Mouse (Mus musculus): ENCODE results near the gene Wdhd1. TPM values are rescaled to one million over a fixed set of nuclear protein-coding genes. Genes with fewer than 3 reads are reported as not detected.

Gene Wdhd1
- total RNA-seq, 2 experiments from 2014 or later = 69.4 to 105 TPM

- ATAC-seq (replicated peaks; ENCODE audit: poor library complexity, severe bottlenecking) = no peak
Measured at GRCm38 (mm10) chr14:47283568-47283967, 6.9 kb upstream of the Wdhd1 start.

- ATAC-seq (replicated peaks; ENCODE audit: poor library complexity, severe bottlenecking) = no peak
Measured at GRCm38 (mm10) chr14:47281535-47281934, 4.9 kb upstream of the Wdhd1 start.

- no peak for ATAC-seq (replicated peaks; ENCODE audit: poor library complexity, severe bottlenecking)
Measured at GRCm38 (mm10) chr14:47279058-47279457, 2.4 kb upstream of the Wdhd1 start.

DNA sequence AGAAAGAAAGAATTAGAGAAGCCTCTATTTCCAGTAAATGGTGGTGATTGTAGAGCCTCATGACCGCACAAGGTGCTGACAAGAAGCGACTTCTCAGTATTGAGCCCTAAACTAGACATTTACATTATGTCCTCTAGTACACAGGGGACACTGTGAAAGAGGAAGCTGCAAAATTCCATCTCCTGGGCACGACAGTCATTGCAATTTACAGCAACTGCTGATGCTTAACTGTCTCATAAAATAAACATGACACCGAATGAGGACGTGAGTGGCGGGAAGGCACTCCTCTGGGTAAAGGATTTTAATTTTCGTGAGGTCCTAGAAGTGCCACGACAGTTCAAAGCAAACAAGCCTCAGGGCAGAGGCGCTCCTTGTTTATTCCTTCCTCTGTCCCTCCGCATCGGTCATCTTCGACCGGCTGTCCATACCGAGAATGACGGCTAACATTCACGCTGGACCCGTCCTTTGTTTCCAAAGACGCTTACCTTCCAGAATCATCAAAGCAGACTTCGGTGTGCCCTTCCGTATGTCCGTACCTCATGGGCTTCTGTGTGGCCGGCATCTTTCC, 537 bp downstream of the Wdhd1 start:
- ATAC-seq (replicated peaks; ENCODE audit: poor library complexity, severe bottlenecking) = peak; percentile 70

DNA sequence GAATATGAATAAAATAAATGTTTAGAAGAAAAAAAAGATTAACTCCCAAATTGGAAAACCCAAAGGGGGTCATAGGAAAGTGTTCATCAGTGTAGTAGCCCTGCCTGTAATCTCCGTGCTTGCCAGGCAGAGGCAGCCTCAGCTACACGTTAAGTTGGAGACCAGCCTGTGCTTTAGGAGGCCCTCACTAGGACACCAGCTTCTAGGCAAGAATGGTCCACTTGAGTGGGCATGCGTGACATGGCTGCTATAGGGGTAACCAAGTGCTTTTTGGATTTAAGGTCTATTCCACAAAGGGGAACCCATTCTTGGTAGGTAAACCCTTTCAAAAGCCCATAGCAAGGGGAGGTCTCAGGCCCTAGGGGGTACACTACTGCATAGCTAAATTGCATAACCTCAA, 1.2 kb downstream of the Wdhd1 start:
- ATAC-seq (replicated peaks; ENCODE audit: poor library complexity, severe bottlenecking) = no peak

- ATAC-seq (replicated peaks; ENCODE audit: poor library complexity, severe bottlenecking) = no peak
Measured at GRCm38 (mm10) chr14:47273751-47274150, 2.9 kb downstream of the Wdhd1 start.

GRCm38 (mm10) chr14:47269706-47270105, 7.0 kb downstream of the Wdhd1 start:
- ATAC-seq (replicated peaks; ENCODE audit: poor library complexity, severe bottlenecking) = no peak

DNA sequence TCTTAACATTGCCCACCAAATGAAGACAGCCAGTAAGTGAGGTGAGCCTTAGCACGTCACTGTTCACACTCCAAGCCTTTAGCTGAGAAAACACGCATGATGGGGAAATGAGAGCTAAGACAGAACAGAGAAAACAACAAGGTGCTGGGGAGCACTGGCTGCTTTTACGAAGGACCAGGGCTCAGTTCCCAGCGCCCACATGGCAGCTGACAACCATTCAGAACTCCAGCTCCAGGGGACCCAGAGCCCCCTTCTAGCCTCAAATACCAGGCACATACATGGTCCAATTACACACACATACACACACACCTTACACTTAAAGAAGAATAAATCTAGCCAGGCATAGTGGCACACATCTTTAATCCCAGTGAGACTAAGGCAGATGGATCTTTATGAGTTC, 7.6 kb downstream of the Wdhd1 start:
- no peak for ATAC-seq (replicated peaks; ENCODE audit: poor library complexity, severe bottlenecking)

GRCm38 (mm10) chr14:47265829-47266228, 10.8 kb downstream of the Wdhd1 start:
- no peak for ATAC-seq (replicated peaks; ENCODE audit: poor library complexity, severe bottlenecking)

DNA sequence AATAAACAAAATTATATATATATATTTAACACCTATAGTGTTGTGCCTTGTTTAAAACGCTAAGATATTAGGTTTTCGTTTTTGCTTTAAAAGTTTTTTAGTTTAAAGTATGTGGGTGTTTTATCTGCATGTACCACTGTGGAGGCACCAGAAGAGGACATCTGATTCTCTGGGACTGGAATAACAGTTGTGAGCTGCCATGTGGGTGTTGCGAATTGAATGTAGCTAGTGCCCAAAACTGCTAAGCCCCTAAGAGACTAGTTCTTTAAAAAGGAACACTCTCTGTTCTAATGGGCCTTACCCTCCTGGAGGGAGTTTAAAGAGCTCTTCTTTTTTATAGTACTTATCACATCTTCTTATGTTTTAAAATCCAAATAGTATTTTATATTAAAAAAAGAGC, 11.8 kb downstream of the Wdhd1 start:
- ATAC-seq (replicated peaks; ENCODE audit: poor library complexity, severe bottlenecking) = no peak

DNA sequence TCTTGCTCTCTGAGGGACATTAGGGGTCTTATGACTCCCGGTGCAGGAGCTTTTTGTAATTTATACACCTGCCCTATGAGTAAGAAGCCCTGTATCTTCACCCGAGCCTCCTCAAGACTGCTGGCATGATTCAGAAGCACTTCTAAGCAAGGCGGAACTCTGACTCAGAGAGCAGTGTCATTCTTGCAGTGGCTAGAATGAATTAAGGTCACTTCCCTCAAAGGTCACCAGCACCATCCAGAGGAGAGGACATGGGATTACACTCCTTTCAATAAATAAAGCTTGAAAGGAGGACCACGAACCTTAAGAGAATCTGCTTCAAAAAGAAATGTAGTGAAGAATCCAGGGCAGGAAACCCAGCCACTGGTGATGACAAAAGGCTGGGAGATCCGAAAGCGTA, 26.8 kb downstream of the Wdhd1 start:
- ATAC-seq (replicated peaks; ENCODE audit: poor library complexity, severe bottlenecking) = no peak

DNA sequence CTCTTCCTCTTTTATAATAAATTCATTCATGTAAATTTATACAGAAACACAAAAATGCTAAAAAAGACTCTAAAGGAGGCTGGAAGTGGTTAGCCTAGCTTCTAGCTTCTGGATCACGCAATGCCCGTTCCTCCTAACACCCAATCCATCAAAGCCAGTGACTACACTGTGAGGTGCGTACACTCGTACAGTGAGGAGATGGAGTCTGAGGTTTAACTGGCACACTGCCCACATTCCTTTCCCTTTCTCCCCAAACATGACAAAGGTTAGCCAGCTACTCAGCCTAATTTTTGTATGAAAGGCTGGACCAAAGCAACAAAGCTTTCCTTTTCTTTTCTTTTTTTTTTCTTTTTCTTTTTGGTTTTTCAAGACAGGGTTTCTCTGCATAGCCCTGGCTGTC, 33.9 kb downstream of the Wdhd1 start:
- ATAC-seq (replicated peaks; ENCODE audit: poor library complexity, severe bottlenecking) = no peak

DNA sequence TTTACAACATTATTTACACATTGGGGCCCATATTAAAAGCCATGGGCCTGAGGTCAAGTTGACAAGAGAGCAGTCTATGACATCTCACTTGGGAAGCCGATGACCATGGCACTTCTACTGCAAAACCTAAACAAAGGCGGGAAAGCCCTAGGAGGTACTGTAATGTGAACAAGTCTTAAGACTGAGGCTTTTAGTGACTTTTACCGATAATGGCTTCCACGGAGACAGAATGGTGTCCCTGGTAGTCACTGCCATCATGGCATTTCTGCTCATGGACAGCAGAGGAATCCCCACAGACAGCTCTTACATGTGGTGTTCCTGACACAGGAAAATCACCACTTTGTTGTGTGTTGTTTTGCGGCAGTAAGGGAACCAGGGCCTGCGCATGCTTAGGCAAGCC, 35.6 kb downstream of the Wdhd1 start:
- ATAC-seq (replicated peaks; ENCODE audit: poor library complexity, severe bottlenecking) = no peak

DNA sequence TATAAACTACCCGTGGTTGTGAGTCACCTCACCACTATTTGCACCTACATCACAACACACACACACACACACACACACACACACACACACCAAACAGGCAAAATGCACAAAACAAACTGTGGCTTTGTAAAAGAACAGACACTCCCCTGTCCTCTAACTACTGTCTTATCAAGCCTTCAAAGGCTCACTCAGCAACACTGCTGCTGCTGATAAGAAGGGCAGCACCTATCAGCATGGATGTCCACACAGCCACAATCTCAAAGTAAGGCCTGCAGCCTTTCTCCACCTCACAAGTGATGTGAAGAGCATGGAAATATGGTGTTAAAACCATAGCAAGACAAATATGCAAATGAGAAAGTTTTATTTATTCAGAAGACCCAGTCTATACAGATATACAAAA, 36.1 kb downstream of the Wdhd1 start:
- ATAC-seq (replicated peaks; ENCODE audit: poor library complexity, severe bottlenecking) = no peak

GRCm38 (mm10) chr14:47237286-47237685, 39.4 kb downstream of the Wdhd1 start:
- no peak for ATAC-seq (replicated peaks; ENCODE audit: poor library complexity, severe bottlenecking)

DNA sequence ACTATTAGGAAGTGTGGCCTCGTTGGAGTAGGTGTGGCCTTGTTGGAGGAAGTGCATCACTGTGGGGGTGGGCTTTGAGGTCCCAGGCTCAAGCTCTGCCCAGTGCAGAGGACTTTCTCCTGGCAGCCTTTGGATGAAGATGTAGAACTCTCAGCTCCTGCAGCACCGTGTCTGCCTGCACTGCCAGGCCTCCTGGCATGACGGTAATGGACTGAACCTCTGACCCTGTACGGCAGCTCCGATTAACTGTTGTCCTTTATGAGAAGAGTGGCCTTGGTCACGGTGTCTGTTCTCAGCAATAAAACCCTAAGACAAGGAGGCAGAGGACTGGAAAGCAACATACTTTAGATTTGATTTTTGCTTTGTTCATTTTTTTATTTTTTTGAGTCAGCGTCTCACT, 40.2 kb downstream of the Wdhd1 start:
- no peak for ATAC-seq (replicated peaks; ENCODE audit: poor library complexity, severe bottlenecking)

DNA sequence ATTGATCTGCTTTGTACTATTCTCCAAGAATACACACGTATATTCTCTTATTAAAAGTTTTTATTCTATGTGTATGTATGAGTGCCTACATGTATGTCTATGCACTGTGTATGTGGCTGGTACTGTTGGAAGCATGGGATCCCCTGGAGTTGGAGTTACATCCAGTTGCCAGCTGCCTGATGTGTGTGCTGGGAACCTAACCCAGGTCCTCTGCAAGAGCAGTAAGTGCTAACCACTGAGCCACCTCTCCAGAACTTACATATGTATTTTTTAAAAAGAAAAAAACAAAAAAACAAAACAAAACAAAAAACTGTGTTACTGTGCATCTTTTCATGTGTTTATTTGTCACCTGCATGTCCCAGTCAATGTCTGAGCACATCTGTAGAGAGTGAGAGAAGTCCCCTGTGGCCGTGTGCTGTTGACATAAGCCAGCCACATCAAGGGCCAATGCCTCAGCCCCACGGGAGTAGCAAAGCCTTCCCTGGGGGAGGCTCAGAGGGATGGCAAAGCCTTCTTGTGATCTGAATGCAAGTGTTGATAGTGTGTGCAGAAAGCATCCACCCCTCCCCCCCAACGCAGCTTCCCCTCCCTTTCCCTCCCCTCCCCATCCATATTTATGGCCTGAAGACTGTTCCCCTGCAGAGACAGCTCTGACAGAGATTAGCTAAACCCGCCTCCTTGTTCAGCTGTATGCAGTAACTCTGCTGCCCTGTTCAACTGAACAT, 42.0 kb downstream of the Wdhd1 start:
- no peak for ATAC-seq (replicated peaks; ENCODE audit: poor library complexity, severe bottlenecking)

- no peak for ATAC-seq (replicated peaks; ENCODE audit: poor library complexity, severe bottlenecking)
Measured at GRCm38 (mm10) chr14:47234032-47234431, 42.6 kb downstream of the Wdhd1 start.

DNA sequence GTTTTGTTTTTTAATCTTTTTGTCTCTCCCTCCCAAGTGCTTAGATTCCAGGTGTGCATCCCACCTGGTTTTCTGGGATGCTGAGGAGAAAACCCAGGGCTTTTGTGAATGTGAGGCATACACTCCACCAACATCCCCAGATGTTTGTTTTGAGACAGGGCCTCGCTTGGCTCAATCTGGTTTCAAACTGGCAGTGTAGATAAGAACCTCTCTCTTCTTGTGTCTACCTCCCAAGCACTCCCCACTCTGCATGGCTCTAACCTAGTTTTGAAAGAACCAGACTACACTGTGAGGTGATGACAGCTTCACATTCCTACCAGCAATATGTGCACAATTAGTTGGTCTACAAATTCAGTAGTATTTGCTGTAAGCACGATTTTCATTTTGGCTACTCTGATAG, 43.1 kb downstream of the Wdhd1 start:
- ATAC-seq (replicated peaks; ENCODE audit: poor library complexity, severe bottlenecking) = no peak

GRCm38 (mm10) chr14:47229796-47230376, 46.8 kb downstream of the Wdhd1 start:
- ATAC-seq (replicated peaks; ENCODE audit: poor library complexity, severe bottlenecking) = no peak

DNA sequence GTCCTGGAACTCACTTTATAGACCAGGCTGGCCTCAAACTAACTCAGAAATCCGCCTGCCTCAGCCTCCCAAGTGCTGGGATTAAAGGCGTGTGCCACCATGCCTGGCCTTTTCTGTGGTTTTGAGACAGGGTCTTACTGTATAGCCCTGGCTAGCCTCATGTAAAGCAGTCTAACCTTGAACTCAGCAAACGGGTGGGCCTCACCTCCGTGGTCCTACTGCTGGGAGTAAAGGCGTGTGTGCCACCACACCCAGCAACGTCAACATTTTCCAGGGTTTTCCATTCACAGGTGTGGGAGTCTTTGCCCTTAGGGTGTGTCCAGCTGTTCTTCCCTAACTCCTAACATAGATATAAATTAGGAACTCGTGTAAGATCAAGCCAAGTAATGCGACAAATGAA, 50.7 kb downstream of the Wdhd1 start:
- ATAC-seq (replicated peaks; ENCODE audit: poor library complexity, severe bottlenecking) = no peak
